Mouse (Mus musculus) ES-Bruce4 (cell line): ENCODE measurements around the gene Armc5.

Source experiments
- CTCF ChIP-seq: IDR thresholded peaks from one replicate; pipeline ENCODE4 v1.8.1; 2011; ENCODE audit warnings: low read depth, low read length
- EP300 ChIP-seq: IDR thresholded peaks from 2 replicates; pipeline ENCODE4 v1.6.1; 2011; ENCODE audit warnings: low read depth, low read length; ENCODE audit not compliant: insufficient read depth

DNA sequence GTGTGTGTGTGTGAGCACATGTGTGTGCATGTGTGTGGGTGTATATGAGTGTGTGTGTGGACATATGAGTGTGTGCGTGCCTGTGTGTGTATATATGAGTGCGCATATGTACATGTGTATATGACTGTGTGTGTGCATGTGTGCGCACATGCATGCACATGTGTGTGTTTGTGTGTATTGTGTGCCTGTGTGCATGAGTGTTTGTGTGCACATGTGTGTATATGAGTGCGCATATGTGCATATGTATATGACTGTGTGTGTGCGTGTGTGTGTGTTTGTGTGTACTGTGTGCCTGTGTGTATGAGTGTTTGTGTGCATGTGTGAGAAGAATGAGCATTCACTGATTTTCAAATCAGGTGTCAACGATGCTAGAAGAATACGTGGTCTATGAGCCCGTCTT lies 33.0 kb upstream of the Armc5 start:
- no peak for TF ChIP-seq EP300
- TF ChIP-seq CTCF, result no peak
